In genomic region chr1:50927679-50928187, GRCm38 (mm10) we compare ENCODE assay signal across 8 mouse cellular contexts. TPM values are rescaled to one million over a fixed set of nuclear protein-coding genes. Genes with fewer than 3 reads are reported as not detected.
DNase-seq lines count a peak whose midpoint lies in the region; ATAC-seq and TF ChIP-seq lines count a peak whose summit lies in the region.

No protein-coding gene starts in this region.

- TF ChIP-seq CTCF in lung, embryonic 14.5 days (IDR thresholded peaks at IDR 0.05; ENCODE audit: low read depth): no peak
- TF ChIP-seq CTCF in liver, postnatal 0 days (IDR thresholded peaks at IDR 0.05; ENCODE audit: low read depth): no peak

- peaks cover 40% of the 10 kb centered on the region for H3K27me3 ChIP-seq in lung, embryonic 14.5 days (ENCODE audit: insufficient read depth, low read length)
- peaks cover 43% of the 10 kb centered on the region for H3K27me3 ChIP-seq in kidney, embryonic 14.5 days (ENCODE audit: control insufficient read depth, insufficient read depth, low read length)
- H3K27me3 ChIP-seq in liver, postnatal 0 days (ENCODE audit: insufficient read depth, low read length): peaks cover 34% of the 10 kb centered on the region
- peaks cover 31% of the 10 kb centered on the region for H3K27me3 ChIP-seq in stomach, embryonic 15.5 days (replicated peaks)

- no peaks in the 10 kb centered on the region for H3K36me3 ChIP-seq in lung, embryonic 14.5 days (ENCODE audit: insufficient read depth)
- H3K36me3 ChIP-seq in kidney, embryonic 14.5 days (ENCODE audit: control insufficient read depth, insufficient read depth, low read length): no peaks in the 10 kb centered on the region
- no peaks in the 10 kb centered on the region for H3K36me3 ChIP-seq in liver, postnatal 0 days (replicated peaks; ENCODE audit: insufficient read depth, low read length)
- no peaks in the 10 kb centered on the region for H3K36me3 ChIP-seq in stomach, embryonic 15.5 days

- peak; percentile 74 for ATAC-seq in lung, embryonic 14.5 days (ENCODE audit: insufficient read depth)
- peak; percentile 26 for ATAC-seq in common myeloid progenitor, adult 5-6 weeks (replicated peaks; ENCODE audit: low read depth, poor library complexity, severe bottlenecking)
- ATAC-seq in kidney, embryonic 14.5 days (ENCODE audit: low FRiP score, low TSS enrichment): peak; percentile 70; the same call in 1 of the 2 replicates
- peak; percentile 42 for ATAC-seq in liver, postnatal 0 days
- ATAC-seq in stomach, embryonic 15.5 days (ENCODE audit: insufficient read depth, low FRiP score, low read depth): peak; percentile 59

- H3K4me2 ChIP-seq in lung, embryonic 14.5 days: peak overlapping the region; percentile 100
- H3K4me2 ChIP-seq in kidney, embryonic 14.5 days (replicated peaks; ENCODE audit: low read depth, low read length): peak overlapping the region; percentile 99
- peak overlapping the region; percentile 68 for H3K4me2 ChIP-seq in liver, postnatal 0 days (ENCODE audit: low read depth, low read length)
- peak overlapping the region; percentile 100 for H3K4me2 ChIP-seq in stomach, embryonic 15.5 days

- no peak overlapping the region for H3K27ac ChIP-seq in lung, embryonic 14.5 days (ENCODE audit: low read depth)
- H3K27ac ChIP-seq in kidney, embryonic 14.5 days (ENCODE audit: low read depth, low read length): no peak overlapping the region
- H3K27ac ChIP-seq in liver, postnatal 0 days (ENCODE audit: low read depth): no peak overlapping the region
- no peak overlapping the region for H3K27ac ChIP-seq in stomach, embryonic 15.5 days

- H3K9ac ChIP-seq in lung, embryonic 14.5 days: peak overlapping the region; percentile 50
- H3K9ac ChIP-seq in kidney, embryonic 14.5 days (ENCODE audit: low read depth, low read length): peak overlapping the region; percentile 51
- H3K9ac ChIP-seq in liver, postnatal 0 days (replicated peaks): no peak overlapping the region
- peak overlapping the region; percentile 9; the same call in 1 of the 2 replicates for H3K9ac ChIP-seq in stomach, embryonic 15.5 days

- peak overlapping the region; percentile 60 for H3K4me3 ChIP-seq in lung, embryonic 14.5 days (ENCODE audit: low read depth, low read length)
- peak overlapping the region; percentile 61 for H3K4me3 ChIP-seq in kidney, embryonic 14.5 days (ENCODE audit: low read length)
- H3K4me3 ChIP-seq in liver, postnatal 0 days (ENCODE audit: low read depth, low read length): peak overlapping the region; percentile 46
- peak overlapping the region; percentile 58 for H3K4me3 ChIP-seq in stomach, embryonic 15.5 days (replicated peaks)

- no peak for TF ChIP-seq EP300 in liver, postnatal 0 days (IDR thresholded peaks at IDR 0.05; ENCODE audit: low read depth)

- DNase-seq in lung, embryonic 14.5 days: peak; percentile 50
- DNase-seq in lung, postnatal 25 days (ENCODE audit: low spot score): no peak
- DNase-seq in forelimb bud, embryonic 11.5 days (ENCODE audit: low read depth, low spot score): peak; percentile 25
- DNase-seq in liver, postnatal 0 days: no peak
- no peak for DNase-seq in ovary, postnatal 14 days (ENCODE audit: low spot score)

- H3K9me3 ChIP-seq in lung, embryonic 14.5 days (ENCODE audit: low read depth, low read length): no peaks in the 10 kb centered on the region
- H3K9me3 ChIP-seq in kidney, embryonic 14.5 days (ENCODE audit: control insufficient read depth, low read length): no peaks in the 10 kb centered on the region
- no peaks in the 10 kb centered on the region for H3K9me3 ChIP-seq in liver, postnatal 0 days (ENCODE audit: low read length)
- H3K9me3 ChIP-seq in stomach, embryonic 15.5 days: no peaks in the 10 kb centered on the region

- WGBS in lung, embryonic 14.5 days: under 1% methylated on average over 35 of the region's 35 CpGs
- WGBS in kidney, embryonic 14.5 days: under 1% methylated on average over 35 of the region's 35 CpGs
- under 1% methylated on average over 35 of the region's 35 CpGs for WGBS in liver, postnatal 0 days (ENCODE audit: insufficient replicate concordance)
- 0% methylated on average over 35 of the region's 35 CpGs for WGBS in stomach, embryonic 15.5 days

- H3K4me1 ChIP-seq in lung, embryonic 14.5 days (ENCODE audit: insufficient read depth): no peaks in the 10 kb centered on the region
- H3K4me1 ChIP-seq in kidney, embryonic 14.5 days (ENCODE audit: control insufficient read depth, insufficient read depth, low read length): 0 out of 2 replicates have a peak, but pooled peaks cover 4% of the 10 kb centered on the region
- H3K4me1 ChIP-seq in liver, postnatal 0 days (ENCODE audit: insufficient read depth): peaks cover 10% of the 10 kb centered on the region; the same call in 1 of the 2 replicates
- peaks cover 12% of the 10 kb centered on the region for H3K4me1 ChIP-seq in stomach, embryonic 15.5 days

RNA-seq across cellular contexts. Expression of gene Tmeff2, which starts 27.3 kb away (rescaled TPM):
- 2.6 and 2.7 TPM in 2 replicates for polyA plus RNA-seq in lung, embryonic 14.5 days (2014; fragmentation: Nextera tagmentation; extraction: Ambion mirVana)
- not detected in 2 replicates for total RNA-seq in common myeloid progenitor, adult 5-6 weeks (2017)
- polyA plus RNA-seq in kidney, embryonic 14.5 days (2014; fragmentation: Nextera tagmentation; extraction: Ambion mirVana): 2.6 and 3.2 TPM in 2 replicates
- polyA plus RNA-seq in liver, postnatal 0 days (2015; fragmentation: Nextera tagmentation; extraction: Ambion mirVana): 0.50 and 0.59 TPM in 2 replicates
- polyA plus RNA-seq in stomach, embryonic 15.5 days (2015; fragmentation: Nextera tagmentation; extraction: Ambion mirVana): 8.4 and 8.5 TPM in 2 replicates

Comparison
In these comparisons a context has a peak if more than half of its experiments do, and no peak if none do; other contexts are left out.
1. DNase-seq: peak in lung, embryonic 14.5 days (single experiment) and forelimb bud, embryonic 11.5 days (single experiment); none in lung, postnatal 25 days (single experiment), liver, postnatal 0 days (single experiment) and ovary, postnatal 14 days (single experiment).
2. Peak in every context shown above with its lines, with median percentiles within 50 percentile points of each other: ATAC-seq, H3K4me2 ChIP-seq and H3K4me3 ChIP-seq.